In genomic region chr4:59381007-59381743, GRCm38 (mm10) we compare ENCODE assay signal across 8 mouse cellular contexts. TPM values are rescaled to one million over a fixed set of nuclear protein-coding genes. Genes with fewer than 3 reads are reported as not detected.
DNase-seq lines count a peak whose midpoint lies in the region; ATAC-seq and TF ChIP-seq lines count a peak whose summit lies in the region.

No protein-coding gene starts in this region.

- H3K27ac ChIP-seq in forebrain, embryonic 15.5 days (replicated peaks) = no peak overlapping the region
- no peak overlapping the region for H3K27ac ChIP-seq in forebrain, embryonic 10.5 days
- no peak overlapping the region for H3K27ac ChIP-seq in bone marrow macrophage, adult 2 months (ENCODE audit: insufficient read depth, low read depth, low read length)
- no peak overlapping the region for H3K27ac ChIP-seq in hindbrain, postnatal 0 days
- H3K27ac ChIP-seq in neural tube, embryonic 13.5 days (replicated peaks) = no peak overlapping the region

- DNase-seq in forebrain, embryonic 10.5 days (ENCODE audit: extremely low spot score, low spot score) = no peak
- peak; percentile 74 to 86 for DNase-seq in frontal cortex, adult 2 months (ENCODE audit: extremely low spot score in 1 of 2, low spot score in 1 of 2)
- peak; percentile 86 for DNase-seq in hindbrain, postnatal 0 days (ENCODE audit: low spot score)
- DNase-seq in left cerebral cortex, adult 11 months (ENCODE audit: low spot score) = peak; percentile 73

- no peaks in the 10 kb centered on the region for H3K36me3 ChIP-seq in forebrain, embryonic 15.5 days
- no peaks in the 10 kb centered on the region for H3K36me3 ChIP-seq in forebrain, embryonic 10.5 days (replicated peaks)
- H3K36me3 ChIP-seq in hindbrain, postnatal 0 days (ENCODE audit: insufficient read depth, low read length) = no peaks in the 10 kb centered on the region
- no peaks in the 10 kb centered on the region for H3K36me3 ChIP-seq in neural tube, embryonic 13.5 days

- H3K27me3 ChIP-seq in forebrain, embryonic 15.5 days = no peaks in the 10 kb centered on the region
- no peaks in the 10 kb centered on the region for H3K27me3 ChIP-seq in forebrain, embryonic 10.5 days (ENCODE audit: poor library complexity, severe bottlenecking)
- no peaks in the 10 kb centered on the region for H3K27me3 ChIP-seq in hindbrain, postnatal 0 days (ENCODE audit: insufficient read depth, low read length)
- H3K27me3 ChIP-seq in neural tube, embryonic 13.5 days = no peaks in the 10 kb centered on the region

- H3K4me2 ChIP-seq in forebrain, embryonic 15.5 days (replicated peaks) = no peak overlapping the region
- no peak overlapping the region for H3K4me2 ChIP-seq in hindbrain, postnatal 0 days (ENCODE audit: low read depth, low read length)
- no peak overlapping the region for H3K4me2 ChIP-seq in neural tube, embryonic 13.5 days

- peak; percentile 77 for ATAC-seq in forebrain, embryonic 15.5 days (replicated peaks)
- peak; percentile 83 for ATAC-seq in hindbrain, postnatal 0 days
- ATAC-seq in neural tube, embryonic 13.5 days (ENCODE audit: low read depth) = peak; percentile 71
- no peak for ATAC-seq in erythroid progenitor cell, adult 5-6 weeks (replicated peaks; ENCODE audit: low FRiP score, poor library complexity, severe bottlenecking)

- H3K4me1 ChIP-seq in forebrain, embryonic 15.5 days = peaks cover 29% of the 10 kb centered on the region
- H3K4me1 ChIP-seq in forebrain, embryonic 10.5 days = peaks cover 5% of the 10 kb centered on the region; the same call in 1 of the 2 replicates
- H3K4me1 ChIP-seq in bone marrow macrophage, adult 2 months (ENCODE audit: control insufficient read depth, insufficient read depth, low read length) = peaks cover 29% of the 10 kb centered on the region
- H3K4me1 ChIP-seq in hindbrain, postnatal 0 days (ENCODE audit: insufficient read depth, low read length) = 0 out of 2 replicates have a peak, but pooled peaks cover 3% of the 10 kb centered on the region
- peaks cover 10% of the 10 kb centered on the region for H3K4me1 ChIP-seq in neural tube, embryonic 13.5 days (replicated peaks)

- TF ChIP-seq POLR2A in bone marrow macrophage, adult 2 months (IDR thresholded peaks at IDR 0.05; ENCODE audit: borderline replicate concordance, low read depth, low read length) = no peak

- H3K9ac ChIP-seq in forebrain, embryonic 15.5 days (replicated peaks) = no peak overlapping the region
- no peak overlapping the region for H3K9ac ChIP-seq in hindbrain, postnatal 0 days (replicated peaks; ENCODE audit: low read length)
- H3K9ac ChIP-seq in neural tube, embryonic 13.5 days = no peak overlapping the region

- WGBS in forebrain, embryonic 15.5 days = 66% methylated on average over 13 of the region's 13 CpGs
- 85% methylated on average over 13 of the region's 13 CpGs for WGBS in forebrain, embryonic 10.5 days
- 50% methylated on average over 13 of the region's 13 CpGs for WGBS in hindbrain, postnatal 0 days
- 57% methylated on average over 13 of the region's 13 CpGs for WGBS in neural tube, embryonic 13.5 days

- no peak overlapping the region for H3K4me3 ChIP-seq in forebrain, embryonic 15.5 days
- H3K4me3 ChIP-seq in forebrain, embryonic 10.5 days = no peak overlapping the region
- H3K4me3 ChIP-seq in bone marrow macrophage, adult 2 months (ENCODE audit: insufficient read depth, low read length) = no peak overlapping the region
- H3K4me3 ChIP-seq in hindbrain, postnatal 0 days (ENCODE audit: low read length) = no peak overlapping the region
- no peak overlapping the region for H3K4me3 ChIP-seq in neural tube, embryonic 13.5 days

- TF ChIP-seq CTCF in bone marrow macrophage, adult 2 months (IDR thresholded peaks at IDR 0.05; ENCODE audit: low read depth, low read length) = peak; percentile 12; the same call in 1 of the 2 replicates
- TF ChIP-seq CTCF in hindbrain, postnatal 0 days (IDR thresholded peaks at IDR 0.05; ENCODE audit: low read depth) = peak; percentile 86

- no peaks in the 10 kb centered on the region for H3K9me3 ChIP-seq in forebrain, embryonic 15.5 days
- H3K9me3 ChIP-seq in forebrain, embryonic 10.5 days = no peaks in the 10 kb centered on the region
- no peaks in the 10 kb centered on the region for H3K9me3 ChIP-seq in hindbrain, postnatal 0 days (ENCODE audit: low read length)
- H3K9me3 ChIP-seq in neural tube, embryonic 13.5 days = no peaks in the 10 kb centered on the region

RNA-seq across cellular contexts. Expression of gene Susd1, which starts 57.3 kb away (rescaled TPM):
- 0.90 and 0.91 TPM in 2 replicates for polyA plus RNA-seq in forebrain, embryonic 15.5 days (2015; fragmentation: Nextera tagmentation; extraction: Ambion mirVana)
- polyA plus RNA-seq in forebrain, embryonic 10.5 days (2016; fragmentation: Nextera tagmentation; extraction: Ambion mirVana) = 2.3 TPM in 2 replicates
- 12.2 and 18.1 TPM in 2 replicates for polyA plus RNA-seq in bone marrow macrophage, adult 2 months (2012; ENCODE audit: insufficient read depth, insufficient read length, missing spikeins)
- 13.9 and 14.4 TPM in 2 replicates for polyA plus RNA-seq in frontal cortex, adult 2 months (2012; rRNA removed)
- total RNA-seq in hindbrain, postnatal 0 days (2014; rRNA removed) = 9.4 and 10.8 TPM in 2 replicates
- 2.2 and 2.7 TPM in 2 replicates for polyA plus RNA-seq in hindbrain, postnatal 0 days (2015; fragmentation: Nextera tagmentation; extraction: Ambion mirVana)
- 1.4 and 2.0 TPM in 2 replicates for polyA plus RNA-seq in neural tube, embryonic 13.5 days (2015; fragmentation: Nextera tagmentation; extraction: Ambion mirVana)
- total RNA-seq in erythroid progenitor cell, adult 5-6 weeks (2015; ENCODE audit: low replicate concordance) = 17.7 and 42.8 TPM in 2 replicates
- total RNA-seq in erythroid progenitor cell, adult 5-6 weeks (2017; ENCODE audit: low replicate concordance) = 23.1 and 24.7 TPM in 2 replicates
